Mouse (Mus musculus) cerebellum, postnatal 36 days (tissue): Measurements from ENCODE around the gene Lhfpl2.
"Not testable (repeated sequence)": the region's sequence is repeated elsewhere in the genome, so short reads cannot be mapped to it uniquely, and the experiment has no call there.

Experiments used
- DNase-seq, 2 experiments: peaks; one replicate each; pipeline ENCODE4 v3.0.0; 2021 to 2022; ENCODE audit warnings: mixed read lengths in 2 of 2

Gene Lhfpl2

GRCm38 (mm10) chr13:94057563-94058560 is at the start of gene Lhfpl2:
Lhfpl2 (plus strand) TSS chr13:94057796.
- DNase-seq = peak in 1 of 2 experiments; percentile 17

- no peak for DNase-seq
Observed at GRCm38 (mm10) chr13:94011996-94012575, 45.5 kb upstream of the Lhfpl2 start.

- no peak for DNase-seq
Observed at GRCm38 (mm10) chr13:94013986-94014385, 43.6 kb upstream of the Lhfpl2 start.

- not testable (repeated sequence) for DNase-seq
Observed at GRCm38 (mm10) chr13:94024575-94024974, 33.0 kb upstream of the Lhfpl2 start.

GRCm38 (mm10) chr13:94029147-94029546 is 28.4 kb upstream of the Lhfpl2 start:
- no peak for DNase-seq

GRCm38 (mm10) chr13:94030551-94030950 is 27.0 kb upstream of the Lhfpl2 start:
- DNase-seq = no peak

- no peak for DNase-seq
Observed at GRCm38 (mm10) chr13:94037313-94038051, 20.1 kb upstream of the Lhfpl2 start.

- no peak for DNase-seq
Observed at GRCm38 (mm10) chr13:94038052-94038340, 19.6 kb upstream of the Lhfpl2 start.

- DNase-seq = no peak
Observed at GRCm38 (mm10) chr13:94050036-94050435, 7.6 kb upstream of the Lhfpl2 start.

GRCm38 (mm10) chr13:94050782-94051181 is 6.8 kb upstream of the Lhfpl2 start:
- no peak for DNase-seq

GRCm38 (mm10) chr13:94057036-94057562 is 497 bp upstream of the Lhfpl2 start:
- DNase-seq = no peak

- DNase-seq = no peak
Observed at GRCm38 (mm10) chr13:94058642-94059222, 1.1 kb downstream of the Lhfpl2 start.

- no peak for DNase-seq
Observed at GRCm38 (mm10) chr13:94059373-94059772, 1.8 kb downstream of the Lhfpl2 start.

- DNase-seq = peak in 1 of 2 experiments; percentile 16
Observed at GRCm38 (mm10) chr13:94059778-94060177, 2.2 kb downstream of the Lhfpl2 start.

GRCm38 (mm10) chr13:94060461-94060860 is 2.9 kb downstream of the Lhfpl2 start:
- no peak for DNase-seq

GRCm38 (mm10) chr13:94061256-94061877 is 3.8 kb downstream of the Lhfpl2 start:
- DNase-seq = no peak

- DNase-seq = no peak
Observed at GRCm38 (mm10) chr13:94062349-94063111, 4.9 kb downstream of the Lhfpl2 start.

- no peak for DNase-seq
Observed at GRCm38 (mm10) chr13:94063156-94063555, 5.6 kb downstream of the Lhfpl2 start.

GRCm38 (mm10) chr13:94064571-94064970 is 7.0 kb downstream of the Lhfpl2 start:
- no peak for DNase-seq

GRCm38 (mm10) chr13:94065276-94066050 is 7.9 kb downstream of the Lhfpl2 start:
- no peak for DNase-seq
